Mouse (Mus musculus): ENCODE data around the gene Arhgef7.

The Arhgef7 gene

DNA sequence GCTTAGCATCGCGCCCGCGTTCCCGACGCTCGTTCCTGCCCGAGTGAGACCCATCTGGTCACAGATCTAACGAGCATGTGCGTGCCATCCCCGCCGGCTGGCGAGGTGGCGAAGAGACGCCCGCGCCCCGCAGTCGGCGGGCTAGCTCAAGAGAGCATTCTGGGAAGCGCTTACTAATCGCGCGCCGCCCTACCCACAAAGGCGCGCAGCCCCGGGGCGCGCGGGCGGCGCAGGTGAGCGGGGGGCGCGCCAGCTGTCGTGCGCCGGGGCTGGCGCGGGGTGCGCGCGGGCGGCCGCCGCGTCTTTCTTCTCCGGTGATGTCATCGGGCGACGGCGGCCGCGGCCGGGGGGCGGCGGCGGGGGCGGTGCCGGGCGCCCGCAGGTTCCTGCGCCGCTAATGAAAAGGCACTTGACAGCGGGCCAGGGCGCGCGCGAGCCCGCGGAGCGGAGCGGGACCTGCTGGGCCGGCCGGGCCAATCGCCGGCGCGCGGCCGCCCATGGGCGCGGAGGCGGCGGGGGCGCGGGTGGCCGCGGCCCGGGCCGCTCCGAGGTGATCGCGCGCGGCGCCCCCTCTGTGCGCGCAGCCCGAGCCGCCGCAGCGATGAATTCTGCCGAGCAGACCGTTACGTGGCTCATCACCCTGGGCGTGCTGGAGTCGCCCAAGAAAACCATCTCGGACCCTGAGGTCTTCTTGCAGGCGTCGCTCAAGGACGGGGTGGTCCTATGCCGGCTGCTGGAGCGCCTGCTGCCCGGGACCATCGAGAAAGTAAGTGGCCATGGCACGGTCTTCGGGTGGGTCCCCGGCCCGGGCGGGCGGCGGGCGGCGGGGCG, at the start of gene Arhgef7:
Gene Arhgef7, plus strand, starts transcription at position 71 of the 831 bp plus-strand sequence.
- DNase-seq = peak; percentile 94

DNA sequence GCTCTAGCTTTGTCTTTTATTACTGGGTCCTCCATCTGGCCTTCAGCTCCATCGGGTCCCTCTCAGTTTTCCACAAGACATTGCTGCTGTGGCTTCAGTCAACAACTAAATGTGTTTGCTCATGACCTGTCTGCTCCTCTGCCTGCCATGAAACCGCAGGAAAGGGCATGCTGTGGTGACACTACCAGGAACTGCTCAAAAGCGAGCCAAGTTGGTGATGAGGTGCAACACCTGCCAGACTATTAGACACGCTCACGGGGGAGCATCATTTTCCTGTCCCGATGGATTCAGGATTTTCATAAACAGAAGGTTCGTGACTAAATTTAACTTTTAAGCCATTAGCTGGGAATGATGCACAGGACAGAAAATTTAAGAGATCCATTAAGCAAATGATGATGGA, 43.0 kb upstream of the Arhgef7 start:
- no peak for DNase-seq

- no peak for DNase-seq
Measured at GRCm38 (mm10) chr8:11687251-11687650, 40.3 kb upstream of the Arhgef7 start.

GRCm38 (mm10) chr8:11689945-11690344, 37.6 kb upstream of the Arhgef7 start:
- no peak for DNase-seq

GRCm38 (mm10) chr8:11691284-11691683, 36.2 kb upstream of the Arhgef7 start:
- no peak for DNase-seq

DNA sequence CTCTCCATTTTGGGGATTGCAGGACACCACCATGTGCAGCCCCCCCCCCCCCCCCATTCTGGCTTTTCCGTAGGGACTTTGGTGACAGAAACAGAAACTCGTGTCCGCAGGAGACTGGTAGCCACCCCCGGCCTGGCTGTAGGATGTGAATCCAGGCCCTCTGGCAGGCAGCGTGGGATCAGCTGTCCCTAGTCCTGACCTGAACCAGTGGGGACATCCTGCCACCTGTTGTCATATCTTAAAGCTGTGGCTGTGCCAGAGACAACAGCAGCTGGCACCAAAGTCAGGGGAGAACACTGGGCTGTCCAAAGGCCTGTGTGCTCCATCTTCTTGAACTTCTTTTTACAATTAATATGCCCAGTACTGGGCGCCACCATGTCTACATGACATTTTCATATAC, 35.8 kb upstream of the Arhgef7 start:
- peak; percentile 95 for DNase-seq

- DNase-seq = no peak
Measured at GRCm38 (mm10) chr8:11692455-11692854, 35.1 kb upstream of the Arhgef7 start.

DNA sequence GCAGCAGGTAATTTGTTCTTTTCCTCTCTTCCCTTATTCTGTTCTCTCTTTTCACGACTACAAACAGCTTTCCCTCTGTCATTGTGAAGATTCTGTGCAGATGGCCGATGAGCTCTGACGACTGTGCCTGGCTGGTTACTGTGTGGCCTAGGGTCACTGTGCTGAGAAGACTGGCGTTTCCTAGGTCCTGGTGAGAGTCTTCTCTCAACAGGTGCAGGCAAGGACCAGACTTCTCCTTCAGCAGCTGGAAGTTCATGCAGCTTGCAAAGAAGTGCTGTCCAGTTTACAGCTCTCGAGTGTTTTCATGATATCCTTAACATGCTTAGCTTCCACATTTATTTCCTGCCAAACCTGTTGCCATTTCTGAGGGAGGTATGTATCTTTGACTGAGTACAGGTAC, 33.5 kb upstream of the Arhgef7 start:
- no peak for DNase-seq

DNA sequence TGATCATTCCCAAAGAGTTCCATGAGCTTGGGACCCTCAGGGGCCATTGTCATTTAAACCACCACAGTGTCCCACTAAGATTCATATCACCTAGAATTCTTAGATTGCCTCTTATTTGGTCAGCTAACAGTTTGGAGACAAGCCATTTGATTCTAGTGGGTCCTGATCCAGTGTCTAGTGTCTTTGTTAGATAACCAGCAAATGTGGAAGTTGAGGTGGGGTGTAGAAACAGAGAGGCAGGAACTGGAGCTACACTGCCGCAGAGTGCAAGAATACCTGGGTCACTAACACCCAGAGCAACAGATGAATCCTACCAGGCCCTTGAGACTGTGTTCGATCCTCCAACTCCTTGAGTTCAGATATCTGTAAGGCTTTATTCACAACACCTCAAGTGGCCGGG, 31.3 kb upstream of the Arhgef7 start:
- no peak for DNase-seq

DNA sequence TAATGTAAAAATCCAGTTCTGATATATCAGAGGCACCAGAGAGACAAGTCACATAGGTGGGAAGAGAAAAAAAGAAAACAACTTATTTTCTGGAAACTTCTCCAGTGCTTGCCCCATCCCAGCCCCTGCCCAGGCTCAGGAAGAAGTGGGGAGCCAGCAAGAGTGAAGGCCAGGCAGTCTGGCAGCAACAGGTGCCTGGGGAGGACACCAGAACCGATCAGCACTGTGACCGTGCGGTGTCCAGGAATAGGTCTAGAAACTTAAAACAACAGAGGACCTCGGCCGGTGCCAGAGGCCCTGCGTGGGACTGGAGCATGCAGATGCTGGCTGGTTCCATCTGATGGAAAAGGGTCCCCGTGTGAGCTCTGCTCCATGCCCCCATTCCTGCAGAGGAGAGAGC, 30.1 kb upstream of the Arhgef7 start:
- DNase-seq = no peak

DNA sequence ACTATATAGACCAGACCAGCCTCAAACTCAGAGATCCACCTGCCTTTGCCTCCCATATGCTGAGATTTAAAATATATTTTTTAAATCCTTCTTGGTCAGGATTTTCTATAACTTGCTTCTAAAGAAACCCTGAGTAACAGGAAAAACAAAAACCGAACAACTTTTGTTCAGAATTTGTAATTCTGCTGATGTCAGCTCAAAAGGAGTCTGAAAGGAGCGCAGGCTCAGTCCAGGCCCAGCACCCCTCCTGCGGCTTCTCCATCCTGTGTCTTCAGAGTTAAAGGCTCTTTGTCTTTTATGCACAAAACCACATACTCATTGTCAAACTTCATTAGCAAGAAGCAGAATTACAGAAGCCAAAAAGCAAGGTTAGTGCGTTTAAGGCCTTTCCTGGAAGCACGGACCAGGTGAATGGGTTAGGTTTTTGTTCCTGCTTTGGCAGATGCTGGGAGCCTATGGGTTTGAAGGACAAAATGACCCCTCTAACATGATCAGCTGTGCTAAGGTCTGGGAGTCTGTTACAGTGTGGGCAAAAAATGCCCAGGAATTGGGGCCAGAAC, 28.0 kb upstream of the Arhgef7 start:
- no peak for DNase-seq

- peak; percentile 91 for DNase-seq
Measured at GRCm38 (mm10) chr8:11700060-11701032, 27.2 kb upstream of the Arhgef7 start.

GRCm38 (mm10) chr8:11701033-11701362, 26.5 kb upstream of the Arhgef7 start, which contains the start of gene 1700016D06Rik:
TSS of gene 1700016D06Rik (minus strand) at chr8:11701063.
- DNase-seq = no peak

DNA sequence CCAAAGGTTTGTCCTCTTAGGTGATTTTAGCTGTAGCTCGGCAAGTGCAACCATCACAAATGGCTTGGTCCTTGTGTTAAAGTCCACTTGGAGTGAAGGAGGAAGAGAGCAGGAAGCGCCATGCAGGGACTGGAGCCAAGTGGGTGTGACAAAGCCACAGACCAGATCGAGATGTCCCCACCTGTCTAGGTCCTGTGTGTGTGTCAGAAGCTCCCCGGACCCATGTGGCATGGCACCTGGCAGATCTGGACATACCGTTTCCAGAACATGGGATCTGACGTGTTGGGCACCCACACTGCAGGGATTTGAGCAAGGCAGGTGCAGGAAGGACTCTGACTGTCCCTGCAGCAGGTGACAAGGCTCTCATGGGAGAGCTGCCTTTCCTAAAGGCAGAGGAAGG, 26.1 kb upstream of the Arhgef7 start:
- no peak for DNase-seq

DNA sequence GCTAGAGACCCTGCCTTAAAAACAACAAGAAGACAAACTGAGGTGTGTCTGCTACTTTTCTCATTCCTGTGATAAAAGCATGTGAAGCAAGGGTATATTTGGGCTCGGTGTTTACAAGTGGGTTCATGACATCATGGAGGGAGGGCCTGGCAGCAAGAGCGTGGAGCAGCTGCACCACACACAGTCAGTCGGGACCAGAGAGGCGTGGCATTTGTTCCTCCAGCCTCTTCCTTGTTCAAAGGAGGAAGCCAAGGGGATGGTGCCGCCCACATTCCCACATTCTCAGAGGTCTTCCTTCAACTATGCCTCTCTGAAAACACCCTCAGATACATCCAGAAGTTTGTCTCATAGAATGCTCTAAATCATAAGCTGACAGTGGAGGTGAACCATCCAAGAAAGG, 23.7 kb upstream of the Arhgef7 start:
- no peak for DNase-seq

GRCm38 (mm10) chr8:11704716-11705420, 22.7 kb upstream of the Arhgef7 start:
- no peak for DNase-seq

GRCm38 (mm10) chr8:11705818-11706217, 21.7 kb upstream of the Arhgef7 start:
- peak; percentile 97 for DNase-seq

GRCm38 (mm10) chr8:11707701-11708100, 19.8 kb upstream of the Arhgef7 start:
- no peak for DNase-seq

DNA sequence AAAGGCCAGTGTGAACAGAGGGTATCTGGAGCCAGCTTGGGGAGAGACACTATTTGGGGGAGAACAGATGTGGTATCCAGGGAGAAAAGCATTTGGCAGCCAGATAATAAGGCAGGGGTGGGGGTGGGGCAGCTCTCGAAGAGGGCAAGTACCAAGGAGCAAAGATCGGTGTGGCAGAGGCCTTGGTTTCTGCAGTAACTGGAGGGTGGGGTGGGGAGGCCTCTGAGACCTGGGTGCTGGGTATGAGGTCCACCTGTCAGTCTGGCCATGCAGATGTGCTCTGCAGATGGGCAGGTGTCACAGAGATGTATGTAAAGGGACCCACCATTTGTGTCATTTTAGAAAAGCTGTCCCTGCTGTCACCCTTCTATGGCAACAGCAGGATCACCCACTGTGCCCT, 18.7 kb upstream of the Arhgef7 start:
- DNase-seq = no peak

DNA sequence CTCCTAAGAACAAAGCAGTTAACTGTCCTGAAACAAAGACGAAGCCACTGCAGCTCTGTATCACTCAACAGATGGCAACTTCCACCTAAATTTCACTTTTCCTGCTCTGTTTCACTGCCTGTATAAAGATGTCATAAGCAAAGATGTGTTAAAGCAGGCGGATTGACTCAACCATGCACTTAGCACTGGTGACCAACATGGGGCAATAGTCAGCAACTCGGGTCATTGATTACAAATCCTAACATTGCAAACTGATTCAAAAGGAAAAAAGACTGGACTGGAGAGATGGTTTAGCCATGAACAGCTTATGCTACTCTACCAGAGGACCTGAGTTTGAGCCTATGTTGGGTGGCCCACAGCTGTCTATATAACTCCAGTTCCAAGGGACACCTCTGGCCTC, 18.0 kb upstream of the Arhgef7 start:
- no peak for DNase-seq

DNA sequence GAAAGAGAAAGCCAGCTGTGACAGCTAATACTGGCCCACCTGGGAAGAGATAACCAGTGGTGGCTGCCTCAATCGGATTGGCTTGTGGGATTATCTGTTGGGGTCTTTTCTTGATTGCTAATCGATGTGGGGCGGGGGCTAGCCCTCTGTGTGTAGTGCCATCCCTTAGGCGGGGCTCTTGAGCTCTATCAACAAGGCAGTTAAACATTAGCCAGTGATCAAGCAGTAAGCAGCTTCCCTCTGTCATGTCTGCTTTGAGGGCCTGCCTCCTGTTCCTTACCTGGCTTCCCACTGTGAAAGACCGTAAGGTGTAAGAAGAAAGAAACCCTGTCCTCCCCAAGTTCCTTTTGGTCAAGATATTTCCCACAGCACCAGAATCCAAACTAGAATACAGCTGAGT, 17.1 kb upstream of the Arhgef7 start:
- no peak for DNase-seq

DNA sequence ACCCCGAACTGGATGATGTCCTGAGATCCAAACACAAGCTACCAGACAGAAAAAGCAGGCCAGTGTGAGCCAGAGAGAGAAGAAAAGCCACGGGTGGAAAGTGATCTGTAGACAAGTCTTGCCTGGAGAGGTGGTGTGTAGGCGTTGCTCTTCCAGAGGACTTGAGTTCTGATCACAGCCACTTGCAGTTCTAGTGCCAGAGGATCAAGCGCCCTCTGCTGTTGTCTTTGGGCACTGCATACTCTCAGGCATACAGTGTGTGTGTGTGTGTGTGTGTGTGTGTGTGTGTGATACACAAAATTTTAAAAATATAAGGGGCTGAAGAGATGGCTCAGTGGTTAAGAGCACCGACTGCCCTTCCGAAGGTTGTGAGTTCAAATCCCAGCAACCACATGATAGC, 15.3 kb upstream of the Arhgef7 start:
- DNase-seq = no peak

- DNase-seq = no peak
Measured at GRCm38 (mm10) chr8:11717194-11717593, 10.3 kb upstream of the Arhgef7 start.
